Mouse (Mus musculus): ENCODE data around the gene Lypd5.

The Lypd5 gene

DNA sequence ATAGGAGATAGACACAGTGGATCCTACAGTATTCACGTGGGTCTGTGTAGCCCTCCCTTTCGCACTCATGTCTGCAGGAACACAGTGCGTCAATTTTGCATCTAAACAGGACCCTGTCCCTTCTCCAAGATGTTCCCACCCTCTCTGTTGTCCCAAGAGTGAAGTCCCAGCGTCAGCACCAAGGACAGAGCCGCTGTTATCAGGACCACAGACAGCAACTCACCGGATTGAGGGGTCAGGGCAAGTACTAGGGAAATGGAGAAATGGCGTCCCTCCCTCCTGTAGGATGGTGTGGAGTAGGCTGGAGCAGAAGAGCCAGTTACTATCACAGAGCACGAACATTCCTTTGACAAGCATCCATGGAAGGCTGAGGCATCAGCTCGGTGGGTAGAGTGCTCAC, 10.3 kb downstream of the Lypd5 start:
- DNase-seq (ENCODE audit: low spot score in 2 of 2), result no peak

DNA sequence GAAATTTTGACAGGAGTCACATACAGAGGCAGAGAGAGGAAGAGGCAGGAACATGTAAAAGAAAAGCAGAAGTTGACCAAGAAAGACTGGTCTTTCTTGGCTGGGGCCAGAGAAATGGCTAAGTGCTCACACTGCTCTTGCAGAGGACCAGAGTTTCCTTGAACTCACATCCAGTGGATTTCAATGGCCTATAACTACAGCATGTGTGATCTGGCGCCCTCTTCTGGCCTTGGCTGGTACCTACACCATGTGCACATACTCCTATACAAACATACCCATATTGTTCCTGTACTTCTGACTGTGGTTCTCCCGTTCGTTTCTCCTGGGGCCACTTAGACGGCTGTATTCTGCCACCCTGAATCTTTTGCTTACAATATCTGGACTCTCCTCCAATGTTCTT, 12.0 kb downstream of the Lypd5 start:
- DNase-seq (ENCODE audit: low spot score in 2 of 2), result no peak

DNA sequence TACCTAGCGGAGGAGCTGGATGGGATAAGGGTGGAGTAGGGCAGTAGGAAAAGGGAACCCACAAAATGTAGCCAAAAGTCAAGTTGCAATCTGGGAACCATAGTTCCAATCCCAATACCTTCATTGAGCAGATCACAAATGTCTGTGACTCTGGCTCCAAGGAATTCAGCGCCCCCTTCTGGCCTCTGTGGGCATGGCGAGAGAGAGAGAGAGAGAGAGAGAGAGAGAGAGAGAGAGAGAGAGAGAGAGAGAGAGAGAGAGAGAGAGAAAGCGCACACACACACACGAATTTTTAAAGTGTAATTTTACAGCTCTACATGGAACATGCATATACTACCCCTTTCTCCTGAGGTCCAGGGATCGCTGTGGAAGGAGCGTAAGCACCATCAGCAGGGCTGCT, 14.2 kb downstream of the Lypd5 start:
- no peak for DNase-seq (ENCODE audit: low spot score in 2 of 2)

DNA sequence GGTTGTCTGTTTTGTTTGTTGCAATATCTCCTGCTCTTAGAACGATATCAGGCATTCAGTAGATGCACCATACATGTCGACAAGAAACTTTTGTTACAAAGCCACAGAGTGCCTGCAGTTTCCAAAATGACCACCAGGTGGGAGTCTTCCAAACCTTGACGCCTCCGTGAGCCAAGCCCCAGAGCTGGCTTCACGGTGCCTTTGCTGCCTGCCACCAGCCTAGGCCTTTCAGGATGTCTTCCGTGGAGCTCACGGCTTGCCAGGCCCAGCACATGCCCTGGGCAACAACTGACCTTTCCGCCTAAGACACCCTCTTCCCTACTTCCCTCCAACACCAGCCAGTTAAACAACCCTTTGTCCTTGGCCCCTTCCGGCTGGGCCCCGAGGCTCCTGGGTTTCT, 15.8 kb downstream of the Lypd5 start:
- DNase-seq (ENCODE audit: low spot score in 2 of 2), result peak; percentile 79 to 84

DNA sequence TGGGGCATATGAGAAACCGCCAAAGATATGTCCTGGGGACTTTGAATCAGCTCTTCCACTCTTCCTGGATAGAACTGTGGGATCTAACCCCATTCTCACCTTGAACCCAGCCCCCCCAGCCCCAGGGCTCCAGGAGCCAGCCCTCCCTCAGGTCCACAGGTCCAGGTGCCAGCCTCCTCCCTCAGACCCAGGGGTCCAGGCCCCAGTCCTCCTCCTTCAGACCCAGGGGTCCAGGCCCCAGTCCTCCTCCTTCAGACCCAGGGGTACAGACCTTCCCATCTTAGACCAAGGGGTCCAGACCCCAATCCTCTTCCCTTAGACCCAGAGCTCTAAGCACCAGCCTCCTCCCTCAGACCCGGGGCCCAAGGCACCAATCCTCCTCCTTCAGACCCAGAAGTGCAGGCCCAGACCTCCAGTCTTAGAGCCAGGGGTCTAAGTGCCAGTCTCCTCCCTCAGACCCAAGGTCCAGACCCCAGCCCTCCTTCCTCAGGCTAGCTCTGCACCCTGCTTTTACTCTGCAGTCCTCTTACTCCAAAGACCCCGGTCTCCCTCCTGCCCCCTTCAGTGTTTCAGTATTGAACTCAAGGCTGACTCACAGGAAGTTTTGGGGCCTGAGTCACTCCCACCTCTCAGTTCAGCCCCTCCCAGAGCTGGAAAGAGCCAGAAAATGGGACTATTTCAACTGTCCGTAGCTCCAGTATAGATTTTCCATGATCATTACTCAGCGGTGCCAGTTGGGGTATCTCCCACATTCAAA, 16.4 kb downstream of the Lypd5 start:
- DNase-seq (ENCODE audit: low spot score in 2 of 2), result no peak

DNA sequence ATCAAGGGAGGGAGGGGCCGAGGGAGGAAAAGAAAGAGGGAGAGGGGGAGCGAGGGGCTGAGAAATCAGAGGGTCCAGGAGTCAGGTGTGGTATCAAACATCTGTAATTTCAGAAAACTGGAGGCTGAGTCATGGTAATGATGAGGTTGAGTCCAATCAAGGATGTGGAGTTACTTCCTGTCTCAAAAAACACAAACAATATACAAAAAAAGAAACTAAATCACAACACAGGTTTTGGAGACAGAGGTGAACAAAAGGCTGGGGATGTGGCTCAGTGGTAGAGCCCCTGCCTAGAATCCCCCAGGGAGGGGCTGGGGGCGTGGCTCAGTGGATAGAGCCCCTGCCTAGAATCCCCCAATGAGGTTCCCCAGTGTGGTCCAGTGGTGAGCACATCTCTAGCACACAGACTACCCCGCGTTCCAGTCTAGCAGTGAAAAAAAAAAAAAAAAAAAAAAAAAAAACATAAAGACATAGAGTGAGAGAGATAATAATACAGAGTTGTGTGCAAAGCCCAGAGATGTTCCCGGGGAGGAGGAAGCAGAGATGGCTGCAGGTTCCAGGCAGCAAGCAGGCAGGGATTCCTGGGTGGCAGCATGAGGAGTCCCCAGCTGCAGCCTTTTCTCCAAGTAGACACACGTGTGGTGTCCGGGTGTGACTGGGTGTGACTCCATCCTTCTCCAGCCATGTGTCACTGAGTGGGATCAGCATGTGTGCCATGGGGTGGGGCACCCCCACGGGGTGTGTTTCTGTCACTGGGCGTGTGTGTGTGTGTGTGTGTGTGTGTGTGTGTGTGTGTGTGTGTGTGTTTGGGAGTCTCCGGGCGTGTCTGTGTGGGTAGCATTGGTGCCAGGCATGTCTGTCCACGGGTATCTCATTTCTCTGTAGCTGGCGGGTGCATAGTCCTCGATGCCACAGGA, 18.0 kb downstream of the Lypd5 start:
- DNase-seq (ENCODE audit: low spot score in 2 of 2), result no peak

DNA sequence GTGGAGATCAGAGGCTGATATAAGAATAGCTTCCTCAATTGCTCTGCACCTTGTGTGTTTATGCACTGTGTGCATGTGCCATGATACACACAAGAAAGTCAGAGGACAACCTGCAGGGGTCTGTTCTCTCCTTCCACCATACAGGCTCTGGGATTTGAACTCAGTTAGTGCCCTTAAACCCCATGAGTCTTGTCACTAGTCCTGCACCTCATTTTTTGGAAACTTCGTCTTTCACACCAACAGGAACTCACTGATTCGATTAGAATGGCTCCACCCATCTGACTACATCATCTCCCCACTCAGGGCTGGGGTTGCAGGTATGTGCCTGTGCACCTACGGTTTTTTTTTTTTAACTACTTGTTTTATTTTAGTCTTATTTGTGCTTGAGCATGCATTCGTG, 19.2 kb downstream of the Lypd5 start:
- DNase-seq (ENCODE audit: low spot score in 2 of 2), result no peak

DNA sequence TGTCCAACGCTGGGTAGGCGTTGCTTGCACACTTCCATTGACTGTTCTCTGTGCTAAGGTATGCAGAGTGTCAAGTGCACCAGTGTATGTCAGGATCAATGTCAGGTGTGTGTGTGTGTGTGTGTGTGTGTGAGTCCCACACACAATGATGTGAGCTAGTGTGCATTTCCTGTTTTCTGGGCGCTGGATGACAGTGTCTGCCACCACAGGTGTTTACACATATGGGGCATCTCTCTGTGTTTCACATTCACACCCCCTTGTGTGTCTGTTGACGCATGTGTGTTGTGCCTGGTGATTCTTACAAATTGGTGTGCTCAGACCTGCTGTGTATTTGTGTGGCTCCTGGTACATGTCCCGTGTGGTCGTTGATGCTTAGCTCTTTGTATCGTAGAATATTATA, 19.9 kb downstream of the Lypd5 start:
- no peak for DNase-seq (ENCODE audit: low spot score in 2 of 2)

DNA sequence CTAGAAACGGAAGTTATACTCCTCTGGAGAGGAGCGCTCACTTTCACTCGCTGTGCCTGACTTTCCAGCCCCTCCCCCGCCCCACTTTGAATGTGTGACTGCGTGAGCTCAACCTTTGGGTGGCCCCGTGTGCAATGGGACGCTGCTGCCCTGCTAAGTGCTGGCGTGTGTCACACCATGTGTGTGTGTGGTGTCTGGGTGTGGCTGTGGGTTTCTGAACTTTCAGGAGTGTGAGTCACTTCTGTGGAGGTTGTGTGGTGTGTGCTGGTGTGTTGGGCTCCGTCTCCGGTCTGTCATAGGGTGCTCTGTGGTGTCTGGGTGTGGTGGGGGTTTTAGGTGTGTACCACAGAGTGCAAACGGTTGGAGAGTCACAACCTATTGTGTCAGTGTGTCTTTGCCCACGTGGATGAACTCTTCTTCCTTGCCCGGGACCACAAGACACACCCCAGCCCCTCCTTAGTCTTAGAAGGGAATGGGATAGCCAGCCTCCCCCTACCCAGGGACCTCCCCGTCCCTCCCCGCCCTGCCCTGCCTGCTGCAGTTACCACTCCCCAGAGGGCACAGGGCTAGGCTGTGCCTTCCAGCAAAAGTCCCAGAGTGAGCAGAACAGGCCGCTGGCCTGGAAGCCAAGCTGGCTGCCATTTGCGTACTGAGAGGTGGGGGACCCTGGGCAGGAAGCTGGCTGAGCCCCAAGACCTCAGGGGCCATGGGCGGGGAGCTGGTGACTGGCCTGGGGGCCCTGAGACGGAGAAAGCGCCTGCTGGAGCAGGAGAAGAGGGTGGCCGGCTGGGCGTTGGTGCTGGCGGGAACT, 20.9 kb downstream of the Lypd5 start, which contains the start of gene Kcnn4:
Kcnn4 (plus strand) TSS at position 533 of the 811 bp plus-strand sequence.
- no peak for DNase-seq (ENCODE audit: low spot score in 2 of 2)

DNA sequence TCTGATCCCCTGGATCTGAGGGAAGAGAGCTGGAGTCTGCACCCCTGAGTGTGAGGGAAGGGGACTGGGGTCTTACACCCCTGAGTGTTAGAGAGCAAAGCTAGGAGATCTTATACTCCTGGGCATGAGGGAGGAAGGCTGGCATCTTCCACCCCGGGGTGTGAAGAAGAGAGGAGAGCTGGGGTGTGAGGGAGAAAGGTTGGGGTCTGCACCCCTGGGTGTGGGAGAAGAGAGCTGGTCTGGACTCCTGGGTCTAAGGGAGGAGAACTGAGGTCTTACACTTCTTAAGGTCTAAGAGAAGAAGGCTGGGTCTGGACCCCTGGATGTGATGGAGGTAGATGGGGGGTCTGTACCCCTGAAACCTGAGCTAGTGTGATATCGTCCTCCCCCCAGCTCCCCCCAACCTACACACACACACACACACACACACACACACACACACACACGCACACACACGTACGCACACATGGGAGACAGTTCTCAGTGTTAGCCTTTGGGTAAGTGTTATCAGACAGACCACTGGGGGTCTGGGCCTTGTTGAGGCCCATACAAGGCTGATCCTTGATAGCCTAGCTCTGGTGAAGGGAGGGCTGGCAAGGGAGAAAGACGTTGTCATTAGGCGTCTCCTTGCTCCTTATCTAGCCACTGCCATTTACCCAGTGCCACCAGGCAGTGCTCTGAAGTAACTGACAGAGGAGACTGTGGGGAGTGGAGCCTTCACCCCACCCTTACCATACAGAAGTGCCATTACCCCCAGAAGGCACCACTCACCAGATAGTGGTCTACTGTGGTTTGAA, 22.2 kb downstream of the Lypd5 start:
- DNase-seq (ENCODE audit: low spot score in 2 of 2), result no peak

DNA sequence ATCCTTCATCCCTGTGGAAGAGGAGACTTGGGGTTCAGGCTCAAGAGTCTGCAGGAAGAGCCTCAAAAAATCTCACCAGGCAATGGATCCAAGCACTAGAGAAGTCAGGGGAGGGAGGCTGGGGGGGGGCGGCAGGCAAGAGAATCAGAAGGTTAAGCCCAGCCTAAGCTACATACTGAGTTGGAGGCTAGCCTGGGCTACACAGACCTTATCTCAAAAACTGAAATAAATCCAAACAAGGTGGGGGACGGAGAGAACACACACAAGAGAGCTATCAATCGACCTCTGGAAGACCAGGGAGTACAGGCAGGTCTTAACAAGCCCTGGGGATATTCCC, 22.8 kb downstream of the Lypd5 start:
- DNase-seq (ENCODE audit: low spot score in 2 of 2), result no peak

DNA sequence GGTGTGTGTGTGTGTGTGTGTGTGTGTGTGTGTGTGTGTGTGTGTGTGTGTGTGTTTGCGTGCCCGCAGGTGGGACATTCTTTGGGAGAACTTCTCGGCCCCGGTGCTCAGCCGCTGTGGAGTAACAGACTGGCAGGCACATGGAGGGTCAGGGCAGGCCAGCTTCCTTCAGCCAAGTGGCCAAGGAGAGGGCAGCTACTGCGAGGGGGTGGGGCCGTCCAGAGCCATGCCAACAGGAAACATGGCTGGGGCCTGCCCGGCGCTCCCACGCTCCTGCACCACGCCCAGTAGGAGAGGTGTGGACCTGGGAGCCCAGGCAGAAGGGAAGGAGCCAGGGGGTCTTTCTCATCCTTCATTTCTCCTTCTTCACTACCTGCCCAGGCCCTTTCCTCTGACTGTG, 23.3 kb downstream of the Lypd5 start:
- DNase-seq (ENCODE audit: low spot score in 2 of 2), result peak in 1 of 2 experiments; percentile 67

DNA sequence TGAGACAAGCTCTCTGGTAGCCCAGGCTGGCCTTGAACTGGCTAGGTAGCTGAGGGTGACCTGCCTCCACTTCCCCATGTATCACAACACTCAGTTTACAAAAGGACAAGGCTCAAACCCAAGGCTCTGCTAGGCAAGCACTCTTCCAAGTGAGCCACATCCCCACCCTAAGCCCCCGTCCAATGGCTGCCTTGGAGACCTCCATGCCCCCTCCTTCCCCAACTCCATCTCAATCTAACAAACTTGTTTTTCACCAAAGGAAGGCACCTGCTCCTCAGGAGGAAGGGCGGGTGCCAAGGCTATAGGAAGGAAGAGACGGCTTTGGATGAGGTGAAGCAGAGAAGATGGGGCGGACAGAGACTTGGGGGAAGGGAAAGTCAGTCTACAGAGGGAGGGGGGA, 23.8 kb downstream of the Lypd5 start:
- no peak for DNase-seq (ENCODE audit: low spot score in 2 of 2)

DNA sequence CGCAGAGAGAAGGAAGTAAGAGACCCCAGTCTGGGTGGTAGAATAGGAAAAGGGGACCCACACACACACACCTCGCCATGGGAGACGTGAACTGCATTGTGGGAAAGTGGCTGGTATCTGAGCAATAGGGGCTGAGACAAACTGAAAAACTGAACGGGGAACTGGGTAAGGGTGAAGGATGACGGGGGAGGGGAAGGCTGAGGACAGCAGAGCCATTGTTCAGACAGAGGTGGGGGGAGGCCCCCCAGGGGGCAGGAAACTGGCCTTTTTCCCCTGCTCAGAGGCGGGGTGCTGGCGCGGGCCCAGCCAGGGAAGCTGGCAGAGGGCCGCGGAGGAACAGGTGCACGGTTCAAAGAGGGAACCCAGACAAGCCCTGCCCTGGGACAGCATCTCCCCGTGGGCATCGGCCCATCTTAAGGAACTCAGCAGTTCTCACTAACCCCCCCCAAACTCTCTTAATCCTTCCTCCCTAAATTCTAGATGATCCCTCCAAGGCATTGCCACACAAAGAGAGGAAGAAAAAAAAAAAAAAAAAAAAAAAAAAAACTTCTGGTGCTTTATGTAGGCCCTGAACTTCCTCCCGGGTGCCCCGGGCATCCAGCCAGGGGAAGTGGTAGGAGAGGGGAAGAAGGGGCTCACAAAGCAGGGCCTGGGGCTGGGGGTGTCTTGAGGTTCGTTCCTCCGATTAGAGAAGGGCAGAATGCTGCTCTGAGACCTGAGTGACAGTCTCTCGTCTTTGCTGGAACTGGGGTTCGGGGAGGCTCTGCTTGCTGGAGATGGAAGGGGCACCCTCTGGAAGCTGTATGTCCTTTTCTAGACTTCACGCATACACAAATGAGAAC, 24.8 kb downstream of the Lypd5 start:
- no peak for DNase-seq (ENCODE audit: low spot score in 2 of 2)

DNA sequence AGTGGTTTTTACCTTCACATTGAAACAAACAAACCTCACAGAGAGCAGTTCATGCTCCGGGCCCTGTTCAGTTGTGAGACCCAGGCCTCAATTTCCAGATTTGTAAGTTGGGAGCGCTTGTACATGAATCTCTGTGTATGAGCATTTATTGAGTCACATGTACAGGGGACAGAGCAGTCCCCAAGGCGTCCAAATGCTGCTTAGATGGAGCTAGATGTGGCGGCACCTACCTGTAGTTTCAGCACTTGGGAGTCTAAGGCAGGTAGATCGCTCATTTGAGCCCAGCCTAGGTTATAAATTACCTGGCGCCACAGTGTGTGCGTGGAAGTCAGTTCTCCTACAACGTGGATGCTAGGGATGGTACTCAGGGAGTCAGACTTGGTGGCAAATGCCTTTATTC, 27.5 kb downstream of the Lypd5 start:
- no peak for DNase-seq (ENCODE audit: low spot score in 2 of 2)

DNA sequence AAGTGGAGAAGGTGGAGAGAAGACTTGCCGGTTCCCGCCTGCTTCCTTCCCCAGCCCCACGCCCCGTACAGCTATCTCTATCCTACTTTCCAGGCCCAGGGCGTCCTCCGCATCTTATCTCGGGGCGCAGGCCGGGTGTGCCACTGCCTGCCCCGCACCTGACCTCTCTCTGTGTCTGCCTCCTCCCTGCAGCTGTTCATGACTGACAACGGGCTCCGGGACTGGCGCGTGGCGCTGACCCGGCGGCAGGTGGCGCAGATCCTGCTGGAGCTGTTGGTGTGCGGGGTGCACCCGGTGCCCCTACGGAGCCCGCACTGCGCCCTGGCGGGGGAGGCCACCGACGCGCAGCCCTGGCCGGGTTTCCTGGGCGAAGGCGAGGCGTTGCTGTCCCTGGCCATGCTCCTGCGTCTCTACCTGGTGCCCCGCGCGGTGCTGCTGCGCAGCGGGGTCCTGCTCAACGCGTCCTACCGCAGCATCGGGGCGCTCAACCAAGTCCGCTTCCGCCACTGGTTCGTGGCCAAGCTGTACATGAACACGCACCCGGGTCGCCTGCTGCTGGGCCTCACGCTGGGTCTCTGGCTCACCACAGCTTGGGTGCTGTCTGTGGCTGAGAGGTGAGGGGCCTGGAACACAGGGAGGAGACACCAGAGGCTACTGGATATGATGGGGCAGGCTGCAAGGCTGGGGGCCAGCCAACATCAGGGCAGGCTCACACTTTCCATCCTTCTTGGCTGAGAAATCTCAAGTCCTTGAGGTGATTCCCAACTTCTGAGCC, 28.3 kb downstream of the Lypd5 start:
- peak in 1 of 2 experiments; percentile 71 for DNase-seq (ENCODE audit: low spot score in 2 of 2)

DNA sequence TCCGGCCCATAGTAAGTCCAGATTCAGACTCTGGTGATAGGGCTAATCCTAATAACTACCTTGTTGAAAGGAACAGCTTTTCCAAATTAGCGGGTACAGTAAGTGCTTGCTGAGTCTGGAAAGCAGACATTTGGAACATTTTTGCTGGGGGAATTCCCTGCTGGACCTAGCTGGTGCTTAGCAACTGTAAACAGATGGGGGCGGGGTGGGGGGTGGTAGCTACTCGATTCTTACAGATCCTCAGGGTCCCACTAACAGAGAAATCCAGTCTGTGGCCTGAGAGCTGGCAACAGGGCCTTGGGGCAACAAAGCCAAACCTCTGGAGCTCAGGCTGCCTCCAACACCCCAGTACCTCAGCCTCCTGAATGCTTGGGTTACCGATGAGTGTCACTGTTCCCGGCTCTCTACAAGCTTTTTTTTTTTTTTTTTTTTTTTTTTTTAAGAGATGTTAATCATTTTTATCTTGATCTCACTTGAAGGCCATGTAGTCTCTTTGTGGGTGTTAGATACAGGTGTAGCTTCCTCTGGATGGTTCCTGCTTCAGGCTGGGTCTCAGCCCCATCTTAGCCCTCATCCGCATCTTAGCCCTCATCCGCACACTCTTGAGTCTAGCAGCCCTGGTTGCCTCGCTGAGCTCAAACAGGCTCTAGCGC, 29.2 kb downstream of the Lypd5 start:
- no peak for DNase-seq (ENCODE audit: low spot score in 2 of 2)

DNA sequence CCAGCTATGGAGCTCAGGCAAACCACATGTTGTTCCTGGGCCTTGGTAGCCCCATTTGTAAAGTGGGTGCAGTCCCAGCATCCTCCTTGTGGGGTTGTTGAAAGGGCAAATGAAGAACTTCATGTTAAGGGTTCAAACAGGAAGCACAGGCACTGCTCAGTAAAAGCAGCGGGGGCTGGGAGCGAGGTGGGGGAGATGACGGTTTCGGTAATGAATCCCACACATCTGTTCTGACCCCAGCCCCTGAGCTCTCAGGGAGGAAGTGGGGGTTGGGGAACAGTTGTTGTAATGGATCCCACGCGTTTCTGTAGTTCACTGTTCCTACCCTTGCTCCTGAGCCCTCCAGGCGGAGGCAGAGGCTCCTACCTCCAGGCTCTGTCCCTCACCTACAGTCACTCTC, 30.9 kb downstream of the Lypd5 start:
- DNase-seq (ENCODE audit: low spot score in 2 of 2), result no peak

DNA sequence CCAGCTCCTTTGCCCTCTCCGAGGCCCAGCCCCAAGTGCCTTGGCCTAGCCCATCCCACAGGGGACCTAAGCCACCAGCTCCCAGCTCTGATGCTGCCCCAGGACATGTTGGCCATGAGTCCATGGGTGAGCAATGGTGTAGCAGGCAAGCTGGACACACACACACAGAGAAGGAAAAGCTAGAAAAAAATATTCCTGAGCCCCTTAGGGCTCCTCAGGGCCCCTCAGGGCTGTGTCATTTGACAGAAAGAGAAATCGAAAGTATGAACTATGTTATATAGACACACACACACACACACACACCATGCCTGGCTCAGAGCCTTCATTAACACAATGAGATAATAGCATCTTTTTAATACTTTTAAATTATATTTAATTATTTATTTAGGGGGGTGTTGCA, 31.4 kb downstream of the Lypd5 start:
- DNase-seq (ENCODE audit: low spot score in 2 of 2), result no peak
